Mouse (Mus musculus) G1E (cell line): ENCODE results near the gene Art1.

Source experiments
- CTCF ChIP-seq: IDR thresholded peaks from 2 replicates; pipeline ENCODE4 v1.5.1; 2012; ENCODE audit warnings: low read depth, low read length, inconsistent platforms, mixed read lengths
- GATA1 ChIP-seq: IDR thresholded peaks from 2 replicates; pipeline ENCODE4 v1.6.1; 2012; ENCODE audit warnings: borderline replicate concordance, low read length, inconsistent platforms, mixed read lengths
- GATA2 ChIP-seq: IDR thresholded peaks from 2 replicates; pipeline ENCODE4 v1.6.1; 2012; ENCODE audit warnings: low read depth, low read length, inconsistent platforms, borderline replicate concordance
- POLR2AphosphoS5 ChIP-seq: IDR thresholded peaks from 2 replicates; pipeline ENCODE4 v1.6.1; 2012; ENCODE audit warnings: low read depth, low read length, inconsistent platforms; ENCODE audit not compliant: insufficient replicate concordance
- TAL1 ChIP-seq: conservative IDR thresholded peaks from 2 replicates; pipeline ENCODE4 v1.6.1; 2012; ENCODE audit warnings: low read depth, low read length, inconsistent platforms, mixed read lengths

DNA sequence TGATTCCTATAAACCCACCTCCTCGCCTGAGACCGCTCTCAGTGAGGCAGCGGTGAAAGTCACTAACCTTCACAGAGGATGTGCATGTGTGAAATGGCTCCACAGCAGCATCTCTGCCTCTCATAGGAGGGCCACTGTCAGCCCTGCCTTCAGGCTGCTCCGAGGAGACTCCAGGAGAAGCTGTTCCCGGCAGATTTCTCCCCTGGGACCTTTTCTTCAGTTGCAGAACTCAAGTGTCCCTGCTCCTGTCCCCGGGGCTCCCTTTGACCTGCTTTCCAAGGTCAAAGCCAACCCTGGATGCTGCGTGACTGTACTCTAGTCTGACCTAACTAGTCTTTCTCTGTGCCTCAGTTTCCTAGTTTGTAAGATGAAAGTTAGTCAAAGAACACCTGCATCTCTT is 7.6 kb downstream of the Art1 start, which contains the start of gene Art5:
- no peak for TF ChIP-seq CTCF
- TF ChIP-seq POLR2AphosphoS5, result no peak
- TF ChIP-seq GATA1, result no peak
- no peak for TF ChIP-seq GATA2
- TF ChIP-seq TAL1, result no peak
